Mouse (Mus musculus): ENCODE data around the gene Dnah7c. TPM values are rescaled to one million over a fixed set of nuclear protein-coding genes. Genes with fewer than 3 reads are reported as not detected.
"Not testable (repeated sequence)": the region's sequence is repeated elsewhere in the genome, so short reads cannot be mapped to it uniquely, and the experiment has no call there.

Gene Dnah7c
- polyA plus RNA-seq (2012; fragmentation: generic; extraction: Trizol) = under 0.01 TPM

DNA sequence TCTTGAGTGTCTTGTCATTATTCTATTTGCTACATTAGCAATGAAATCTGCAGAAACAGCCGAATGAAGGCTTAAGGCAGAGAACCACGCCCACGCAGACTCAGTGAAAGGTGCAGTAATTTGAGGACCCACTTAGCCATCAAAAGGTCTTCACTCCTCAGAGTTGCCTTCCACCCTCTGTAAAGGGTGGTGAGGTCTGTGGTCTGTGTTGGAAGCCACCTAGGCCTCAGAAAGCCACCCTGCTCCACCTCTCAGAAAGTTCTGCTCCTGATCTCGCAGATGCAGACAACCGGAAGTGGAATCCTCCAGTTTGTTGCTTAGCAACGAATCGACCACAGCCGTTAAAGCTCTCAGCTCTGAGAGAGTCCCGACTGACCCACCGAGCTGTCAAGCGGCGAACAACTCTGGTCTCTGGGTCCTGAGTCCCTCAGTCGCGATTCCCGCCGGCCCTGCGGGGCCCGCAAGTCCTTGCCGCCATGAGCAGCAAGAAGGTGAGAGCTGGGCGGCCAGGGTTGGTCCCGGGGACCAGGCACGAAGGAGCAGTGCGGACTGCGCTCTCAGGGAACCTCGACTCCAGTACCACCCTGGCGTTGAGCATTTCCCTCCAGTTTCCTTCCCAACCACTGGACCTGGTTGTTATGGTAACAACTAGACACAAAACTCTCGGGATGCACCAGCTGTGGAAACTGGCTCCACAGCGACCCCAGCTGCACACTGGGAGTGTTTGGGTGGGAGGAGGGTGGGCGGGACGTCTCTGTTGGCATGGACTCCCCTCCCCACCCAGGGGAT is at the start of gene Dnah7c:
Gene Dnah7c (plus strand): TSS at position 456 of the 789 bp plus-strand sequence.
- Histone ChIP-seq H3K36me3 (ENCODE audit: control insufficient read depth, insufficient read depth) (no peaks in the 10 kb centered on the region), H3K79me2 (ENCODE audit: control insufficient read depth, insufficient read depth) (no peaks in the 10 kb centered on the region), H3K4me3 (no peak within 1 kb of the TSS), H3ac (ENCODE audit: control insufficient read depth, insufficient read length) (no peak within 1 kb of the TSS), H3K27me3 (ENCODE audit: control insufficient read depth, insufficient read depth, insufficient read length) (no peaks in the 10 kb centered on the region), H3K4me2 (ENCODE audit: low read depth) (no peak within 1 kb of the TSS)
- TF ChIP-seq POLR2AphosphoS2 (IDR thresholded peaks at IDR 0.05; ENCODE audit: insufficient read length, low read depth) = no peak
- no peak for TF ChIP-seq USF1 (IDR thresholded peaks at IDR 0.05; ENCODE audit: low read depth)
- no peak for TF ChIP-seq TCF3 (IDR thresholded peaks at IDR 0.05; ENCODE audit: insufficient read length, low read depth)
- no peak for TF ChIP-seq CEBPB (IDR thresholded peaks at IDR 0.05; ENCODE audit: insufficient read depth, poor library complexity, severe bottlenecking)
- TF ChIP-seq SRF (IDR thresholded peaks at IDR 0.05; ENCODE audit: control insufficient read depth, insufficient read length, low read depth) = no peak
- TF ChIP-seq E2F4 (IDR thresholded peaks at IDR 0.05; ENCODE audit: insufficient read depth) = no peak
- no peak for TF ChIP-seq REST (IDR thresholded peaks at IDR 0.05; ENCODE audit: insufficient read depth, insufficient read length)
- TF ChIP-seq MYOG (IDR thresholded peaks at IDR 0.05; ENCODE audit: control insufficient read depth in 1 of 3, insufficient read depth in 1 of 3, insufficient read length in 2 of 3, low read depth in 2 of 3) = no peak
- no peak for TF ChIP-seq MAX (IDR thresholded peaks at IDR 0.05; ENCODE audit: low read depth)
- TF ChIP-seq POLR2A (IDR thresholded peaks at IDR 0.05; ENCODE audit: insufficient read length, low read depth) = no peak
- no peak for TF ChIP-seq MYOD1 (IDR thresholded peaks at IDR 0.05; ENCODE audit: control insufficient read depth in 1 of 3, insufficient read length in 2 of 3, low read depth in 2 of 3)
- no peak for TF ChIP-seq TCF12 (IDR thresholded peaks at IDR 0.05; ENCODE audit: insufficient read depth, poor library complexity, severe bottlenecking)

GRCm38 (mm10) chr1:46380641-46381040 is 44.8 kb upstream of the Dnah7c start:
- not testable (repeated sequence) for H3K36me3 ChIP-seq (ENCODE audit: control insufficient read depth, insufficient read depth); H3K4me2 ChIP-seq (ENCODE audit: low read depth); H3ac ChIP-seq (ENCODE audit: control insufficient read depth, insufficient read length); H3K79me2 ChIP-seq (ENCODE audit: control insufficient read depth, insufficient read depth); H3K4me3 ChIP-seq; H3K27me3 ChIP-seq (ENCODE audit: control insufficient read depth, insufficient read depth, insufficient read length)

DNA sequence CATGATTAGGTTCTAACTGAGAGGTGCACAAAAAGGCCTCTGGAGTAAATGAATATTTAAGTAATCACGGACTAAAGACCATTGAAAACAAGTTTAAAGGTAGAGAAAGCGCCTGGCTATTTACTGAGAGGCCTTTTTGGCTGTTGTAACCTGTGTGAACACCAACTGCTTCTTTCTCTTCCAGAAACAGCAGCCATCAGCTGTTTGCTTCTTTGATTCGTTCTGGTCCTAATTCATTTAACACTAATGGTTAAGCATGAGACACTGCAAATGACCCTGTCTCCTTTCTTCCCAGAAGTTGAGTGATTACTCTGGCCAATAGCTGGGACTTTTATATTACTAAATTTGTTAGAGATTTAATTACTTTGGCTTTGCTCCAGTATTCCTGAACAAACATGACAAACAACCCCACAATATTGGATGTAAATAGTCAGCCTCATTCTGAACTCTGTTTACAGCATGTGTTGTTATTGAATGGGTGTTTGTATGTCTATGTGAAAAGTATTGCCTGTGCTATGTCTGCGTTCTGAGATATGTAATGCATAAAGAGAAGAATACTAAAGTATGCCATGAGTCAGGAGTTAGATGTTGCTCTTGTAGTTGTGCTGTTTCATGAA is 30.6 kb upstream of the Dnah7c start:
- not testable (repeated sequence) for H3K4me3 ChIP-seq; H3K27me3 ChIP-seq (ENCODE audit: control insufficient read depth, insufficient read depth, insufficient read length); H3ac ChIP-seq (ENCODE audit: control insufficient read depth, insufficient read length); H3K36me3 ChIP-seq (ENCODE audit: control insufficient read depth, insufficient read depth); H3K4me2 ChIP-seq (ENCODE audit: low read depth); H3K79me2 ChIP-seq (ENCODE audit: control insufficient read depth, insufficient read depth)

GRCm38 (mm10) chr1:46408324-46409115 is 16.9 kb upstream of the Dnah7c start:
- H3K4me3 ChIP-seq = no peak overlapping the region
- no peaks in the 10 kb centered on the region for H3K36me3 ChIP-seq (ENCODE audit: control insufficient read depth, insufficient read depth)
- H3K4me2 ChIP-seq (ENCODE audit: low read depth) = peak overlapping the region; percentile 43
- no peaks in the 10 kb centered on the region for H3K27me3 ChIP-seq (ENCODE audit: control insufficient read depth, insufficient read depth, insufficient read length)
- no peaks in the 10 kb centered on the region for H3K79me2 ChIP-seq (ENCODE audit: control insufficient read depth, insufficient read depth)
- no peak overlapping the region for H3ac ChIP-seq (ENCODE audit: control insufficient read depth, insufficient read length)
- TF ChIP-seq TCF12 (IDR thresholded peaks at IDR 0.05; ENCODE audit: insufficient read depth, poor library complexity, severe bottlenecking) = no peak
- no peak for TF ChIP-seq POLR2AphosphoS2 (IDR thresholded peaks at IDR 0.05; ENCODE audit: insufficient read length, low read depth)
- TF ChIP-seq POLR2A (IDR thresholded peaks at IDR 0.05; ENCODE audit: insufficient read length, low read depth) = no peak
- no peak for TF ChIP-seq REST (IDR thresholded peaks at IDR 0.05; ENCODE audit: insufficient read depth, insufficient read length)
- TF ChIP-seq CEBPB (IDR thresholded peaks at IDR 0.05; ENCODE audit: insufficient read depth, poor library complexity, severe bottlenecking) = no peak
- TF ChIP-seq E2F4 (IDR thresholded peaks at IDR 0.05; ENCODE audit: insufficient read depth) = no peak
- no peak for TF ChIP-seq MYOG (IDR thresholded peaks at IDR 0.05; ENCODE audit: control insufficient read depth in 1 of 3, insufficient read depth in 1 of 3, insufficient read length in 2 of 3, low read depth in 2 of 3)
- TF ChIP-seq TCF3 (IDR thresholded peaks at IDR 0.05; ENCODE audit: insufficient read length, low read depth) = no peak
- TF ChIP-seq SRF (IDR thresholded peaks at IDR 0.05; ENCODE audit: control insufficient read depth, insufficient read length, low read depth) = no peak
- no peak for TF ChIP-seq MAX (IDR thresholded peaks at IDR 0.05; ENCODE audit: low read depth)
- TF ChIP-seq USF1 (IDR thresholded peaks at IDR 0.05; ENCODE audit: low read depth) = no peak

GRCm38 (mm10) chr1:46414798-46415197 is 10.6 kb upstream of the Dnah7c start:
- not testable (repeated sequence) for H3K36me3 ChIP-seq (ENCODE audit: control insufficient read depth, insufficient read depth); H3K79me2 ChIP-seq (ENCODE audit: control insufficient read depth, insufficient read depth); H3ac ChIP-seq (ENCODE audit: control insufficient read depth, insufficient read length); H3K4me3 ChIP-seq; H3K4me2 ChIP-seq (ENCODE audit: low read depth); H3K27me3 ChIP-seq (ENCODE audit: control insufficient read depth, insufficient read depth, insufficient read length)

GRCm38 (mm10) chr1:46416946-46417345 is 8.4 kb upstream of the Dnah7c start:
- H3ac ChIP-seq (ENCODE audit: control insufficient read depth, insufficient read length); H3K4me3 ChIP-seq; H3K27me3 ChIP-seq (ENCODE audit: control insufficient read depth, insufficient read depth, insufficient read length); H3K79me2 ChIP-seq (ENCODE audit: control insufficient read depth, insufficient read depth); H3K36me3 ChIP-seq (ENCODE audit: control insufficient read depth, insufficient read depth); H3K4me2 ChIP-seq (ENCODE audit: low read depth): not testable (repeated sequence)

- H3K36me3 ChIP-seq (ENCODE audit: control insufficient read depth, insufficient read depth); H3K27me3 ChIP-seq (ENCODE audit: control insufficient read depth, insufficient read depth, insufficient read length); H3K4me3 ChIP-seq; H3ac ChIP-seq (ENCODE audit: control insufficient read depth, insufficient read length); H3K4me2 ChIP-seq (ENCODE audit: low read depth); H3K79me2 ChIP-seq (ENCODE audit: control insufficient read depth, insufficient read depth): not testable (repeated sequence)
These were observed 6.4 kb upstream of the Dnah7c start for GRCm38 (mm10) chr1:46418966-46419365.

All from myocyte (in vitro differentiated cells).